Mouse (Mus musculus): ENCODE data around the gene Nmi. TPM values are rescaled to one million over a fixed set of nuclear protein-coding genes. Genes with fewer than 3 reads are reported as not detected.

Gene Nmi
- total and polyA plus RNA-seq, 3 experiments = 37.8 to 60.1 (median 51.9) TPM

- Histone ChIP-seq H3K4me2 (ENCODE audit: insufficient read depth, low read depth, poor library complexity, severe bottlenecking) (no peak overlapping the region), H3K27ac (ENCODE audit: insufficient read depth, low read depth) (no peak overlapping the region), H3K79me2 (replicated peaks; ENCODE audit: control insufficient read depth, extremely low read depth, insufficient read depth, poor library complexity, severe bottlenecking) (no peaks in the 10 kb centered on the region), H3K27me3 (replicated peaks) (no peaks in the 10 kb centered on the region), H3K4me3 (replicated peaks in 1 of 3; ENCODE audit: low read depth in 2 of 3, low read length in 2 of 3, poor library complexity in 1 of 3) (no peak overlapping the region), H3K9me3 (replicated peaks; ENCODE audit: low read length) (no peaks in the 10 kb centered on the region), H3K4me1 (ENCODE audit: control insufficient read depth in 1 of 2, insufficient read depth in 2 of 2) (no peaks in the 10 kb centered on the region; a peak in 1 of 4 replicates), H3K36me3 (replicated peaks in 1 of 2; ENCODE audit: control insufficient read depth in 1 of 2, insufficient read depth in 1 of 2, low read length in 1 of 2) (no peaks in the 10 kb centered on the region), H3K9ac (ENCODE audit: insufficient read depth, low read depth) (no peak overlapping the region)
- TF ChIP-seq RCOR1 (conservative IDR thresholded peaks at IDR 0.05; ENCODE audit: low read depth, low read length) = no peak
- no peak for TF ChIP-seq SMC3 (IDR thresholded peaks at IDR 0.05; ENCODE audit: low read depth, low read length)
- TF ChIP-seq CHD1 (IDR thresholded peaks at IDR 0.05; ENCODE audit: low read depth, low read length) = no peak
- no peak for TF ChIP-seq ELF1 (IDR thresholded peaks at IDR 0.05; ENCODE audit: low read depth, low read length)
- no peak for TF ChIP-seq NRF1 (IDR thresholded peaks at IDR 0.05; ENCODE audit: low read depth, low read length)
- TF ChIP-seq JUND (conservative IDR thresholded peaks at IDR 0.05; ENCODE audit: low read depth, low read length) = no peak
- no peak for TF ChIP-seq MAFK (IDR thresholded peaks at IDR 0.05; ENCODE audit: insufficient replicate concordance, low read length)
- no peak for TF ChIP-seq HCFC1 (IDR thresholded peaks at IDR 0.05; ENCODE audit: low read depth, low read length)
- no peak for TF ChIP-seq UBTF (IDR thresholded peaks at IDR 0.05; ENCODE audit: low read depth, low read length)
- no peak for TF ChIP-seq ETS1 (conservative IDR thresholded peaks at IDR 0.05; ENCODE audit: low read depth, low read length)
- no peak for TF ChIP-seq PAX5 (IDR thresholded peaks at IDR 0.05; ENCODE audit: low read length)
- TF ChIP-seq MYC (IDR thresholded peaks at IDR 0.05; ENCODE audit: low read depth, low read length) = no peak
- TF ChIP-seq MAX (IDR thresholded peaks at IDR 0.05; ENCODE audit: low read length) = no peak
- in situ Hi-C loops (cut with MboI; ENCODE audit: low pct_ligation_motif_present, low pct_unique_long_range_greater_than_20kb, low sequenced_read_pairs) = loop anchor here (25.0 kb wide), 1 partner anchor 370 kb away; no protein-coding TSS in a partner anchor
- DNase-seq (ENCODE audit: extremely low read depth) = no peak
- dilution Hi-C loops (cut with MboI; ENCODE audit: extremely low pct_ligation_motif_present, extremely low pct_unique_long_range_greater_than_20kb, low sequenced_read_pairs) = no loop called here
Measured at GRCm38 (mm10) chr2:51907538-51908110, 65.7 kb downstream of the Nmi start.

GRCm38 (mm10) chr2:51905637-51906036, 67.7 kb downstream of the Nmi start:
- Histone ChIP-seq H3K27ac (ENCODE audit: insufficient read depth, low read depth) (no peak overlapping the region), H3K27me3 (replicated peaks) (no peaks in the 10 kb centered on the region), H3K4me2 (ENCODE audit: insufficient read depth, low read depth, poor library complexity, severe bottlenecking) (no peak overlapping the region), H3K4me1 (ENCODE audit: control insufficient read depth in 1 of 2, insufficient read depth in 2 of 2) (no peaks in the 10 kb centered on the region; a peak in 1 of 4 replicates), H3K79me2 (replicated peaks; ENCODE audit: control insufficient read depth, extremely low read depth, insufficient read depth, poor library complexity, severe bottlenecking) (no peaks in the 10 kb centered on the region), H3K36me3 (replicated peaks in 1 of 2; ENCODE audit: control insufficient read depth in 1 of 2, insufficient read depth in 1 of 2, low read length in 1 of 2) (no peaks in the 10 kb centered on the region), H3K4me3 (replicated peaks in 1 of 3; ENCODE audit: low read depth in 2 of 3, low read length in 2 of 3, poor library complexity in 1 of 3) (no peak overlapping the region), H3K9ac (ENCODE audit: insufficient read depth, low read depth) (no peak overlapping the region), H3K9me3 (replicated peaks; ENCODE audit: low read length) (no peaks in the 10 kb centered on the region)
- dilution Hi-C loops (cut with MboI; ENCODE audit: extremely low pct_ligation_motif_present, extremely low pct_unique_long_range_greater_than_20kb, low sequenced_read_pairs) = no loop called here
- TF ChIP-seq CTCF (conservative IDR thresholded peaks at IDR 0.05 in 1 of 2, IDR thresholded peaks at IDR 0.05 in 1 of 2; ENCODE audit: low read depth in 2 of 2, low read length in 2 of 2) (no peak), ZNF384 (IDR thresholded peaks at IDR 0.05; ENCODE audit: low read depth, low read length) (no peak), MAFK (IDR thresholded peaks at IDR 0.05; ENCODE audit: insufficient replicate concordance, low read length) (no peak), BHLHE40 (IDR thresholded peaks at IDR 0.05; ENCODE audit: low read depth, low read length) (no peak), USF2 (conservative IDR thresholded peaks at IDR 0.05; ENCODE audit: low read depth, low read length) (no peak), MXI1 (IDR thresholded peaks at IDR 0.05; ENCODE audit: low read depth, low read length) (no peak), USF1 (IDR thresholded peaks at IDR 0.05; ENCODE audit: low read depth, low read length) (no peak), POLR2AphosphoS2 (IDR thresholded peaks at IDR 0.05; ENCODE audit: low read depth, low read length) (no peak), ELF1 (IDR thresholded peaks at IDR 0.05; ENCODE audit: low read depth, low read length) (no peak), RAD21 (IDR thresholded peaks at IDR 0.05; ENCODE audit: low read depth, low read length) (no peak), RCOR1 (conservative IDR thresholded peaks at IDR 0.05; ENCODE audit: low read depth, low read length) (no peak), NRF1 (IDR thresholded peaks at IDR 0.05; ENCODE audit: low read depth, low read length) (no peak), EP300 (IDR thresholded peaks at IDR 0.05; ENCODE audit: low read length) (no peak)
- DNase-seq (ENCODE audit: extremely low read depth) = no peak
- in situ Hi-C loops (cut with MboI; ENCODE audit: low pct_ligation_motif_present, low pct_unique_long_range_greater_than_20kb, low sequenced_read_pairs) = loop anchor here (25.0 kb wide), 1 partner anchor 368 kb away; no protein-coding TSS in a partner anchor

Other genes with a start within 250 kb of the Nmi start
- 9.5 and 10.5 TPM in 2 replicates for gene Rbm43, start 38.3 kb downstream of the Nmi start, total RNA-seq (2012; rRNA removed)
- gene Rbm43, start 38.3 kb downstream of the Nmi start, total RNA-seq (2014; rRNA removed) = 25.8 and 25.9 TPM in 2 replicates
- 19.4 and 20.6 TPM in 2 replicates for gene Rbm43, start 38.3 kb downstream of the Nmi start, polyA plus RNA-seq (2012; ENCODE audit: insufficient read length, low read depth)
- 0.38 and 0.59 TPM in 2 replicates for gene Tnfaip6, start 64.5 kb upstream of the Nmi start, total RNA-seq (2012; rRNA removed)
- 0.22 and 0.34 TPM in 2 replicates for gene Tnfaip6, start 64.5 kb upstream of the Nmi start, total RNA-seq (2014; rRNA removed)
- 0.13 and 0.19 TPM in 2 replicates for gene Tnfaip6, start 64.5 kb upstream of the Nmi start, polyA plus RNA-seq (2012; ENCODE audit: insufficient read length, low read depth)
- 31.7 and 40.2 TPM in 2 replicates for gene Rif1, start 99.3 kb upstream of the Nmi start, total RNA-seq (2012; rRNA removed)
- 57.7 and 66.2 TPM in 2 replicates for gene Rif1, start 99.3 kb upstream of the Nmi start, total RNA-seq (2014; rRNA removed)
- gene Rif1, start 99.3 kb upstream of the Nmi start, polyA plus RNA-seq (2012; ENCODE audit: insufficient read length, low read depth) = 31.9 and 33.8 TPM in 2 replicates